9 mouse cellular contexts compared by ENCODE assay signal in the genomic region with DNA sequence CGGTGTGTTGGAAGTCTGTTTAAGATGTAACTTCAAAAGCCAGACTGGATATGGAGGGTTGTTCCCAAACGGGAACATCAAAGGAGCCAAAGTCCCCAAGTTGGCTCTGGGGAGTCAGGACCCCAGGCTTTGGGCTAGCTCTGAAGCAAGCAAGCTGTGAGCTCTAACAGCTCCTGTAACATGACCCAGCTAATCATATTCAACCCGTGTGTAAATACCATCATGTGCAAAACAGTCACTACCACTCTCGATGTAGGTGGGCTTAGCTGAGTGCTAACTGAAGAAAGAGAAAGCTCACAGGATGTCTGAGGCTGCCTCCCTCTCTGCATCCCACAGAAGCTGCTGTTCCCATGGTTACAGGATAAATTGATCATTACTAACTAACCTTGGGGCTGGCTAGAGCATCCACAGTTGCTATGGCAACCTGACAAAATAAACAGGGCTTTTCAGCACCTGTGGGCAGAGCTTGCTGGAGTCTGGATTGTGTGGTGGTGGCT. TPM values are rescaled to one million over a fixed set of nuclear protein-coding genes. Genes with fewer than 3 reads are reported as not detected.
A peak's percentile ranks its signal among the peaks of the same experiment; 100 is the strongest.
DNase-seq lines count a peak whose midpoint lies in the region; ATAC-seq and TF ChIP-seq lines count a peak whose summit lies in the region.
"Had no signal": no experiment of that assay in that cellular context is flagged by ENCODE, and none has a peak within 500 bp of the region (broad histone marks: within the 10 kb centered on the region; RNA-seq: fewer than 3 reads in every experiment).

No protein-coding gene starts in this region.

- H3K9ac ChIP-seq in heart, embryonic 11.5 days (ENCODE audit: low read depth, low read length): no peak overlapping the region
- peak overlapping the region; percentile 55 for H3K9ac ChIP-seq in hindbrain, postnatal 0 days (replicated peaks; ENCODE audit: low read length)
- peak overlapping the region; percentile 92 for H3K9ac ChIP-seq in midbrain, embryonic 13.5 days (replicated peaks)

- H3K36me3 ChIP-seq in heart, embryonic 11.5 days (ENCODE audit: control insufficient read depth, insufficient read depth, low read length): no peaks in the 10 kb centered on the region
- H3K36me3 ChIP-seq in hindbrain, postnatal 0 days (ENCODE audit: insufficient read depth, low read length): no peaks in the 10 kb centered on the region
- 0 out of 2 replicates have a peak, but pooled peaks cover 5% of the 10 kb centered on the region for H3K36me3 ChIP-seq in midbrain, embryonic 13.5 days

- H3K4me1 ChIP-seq in heart, embryonic 11.5 days (ENCODE audit: control insufficient read depth, insufficient read depth, low read length): 0 out of 2 replicates have a peak, but pooled peaks cover 10% of the 10 kb centered on the region
- peaks cover 2% of the 10 kb centered on the region; the same call in 1 of the 2 replicates for H3K4me1 ChIP-seq in cortical plate, adult 2 months (ENCODE audit: control insufficient read depth, insufficient read depth, low read length)
- peaks cover 15% of the 10 kb centered on the region; the same call in 1 of the 2 replicates for H3K4me1 ChIP-seq in hindbrain, postnatal 0 days (ENCODE audit: insufficient read depth, low read length)
- H3K4me1 ChIP-seq in midbrain, embryonic 13.5 days (replicated peaks): peaks cover 62% of the 10 kb centered on the region

- H3K27me3 ChIP-seq in heart, embryonic 11.5 days (ENCODE audit: control insufficient read depth, insufficient read depth, low read length): no peaks in the 10 kb centered on the region
- H3K27me3 ChIP-seq in hindbrain, postnatal 0 days (ENCODE audit: insufficient read depth, low read length): no peaks in the 10 kb centered on the region
- H3K27me3 ChIP-seq in midbrain, embryonic 13.5 days: no peaks in the 10 kb centered on the region

- H3K9me3 ChIP-seq in heart, embryonic 11.5 days (replicated peaks; ENCODE audit: control insufficient read depth, low read length): no peaks in the 10 kb centered on the region
- no peaks in the 10 kb centered on the region for H3K9me3 ChIP-seq in hindbrain, postnatal 0 days (ENCODE audit: low read length)
- H3K9me3 ChIP-seq in midbrain, embryonic 13.5 days: no peaks in the 10 kb centered on the region

- H3K4me3 ChIP-seq in heart, embryonic 11.5 days (ENCODE audit: low read depth, low read length): no peak overlapping the region; the same call in 1 of the 2 replicates
- peak overlapping the region; percentile 80 for H3K4me3 ChIP-seq in cortical plate, adult 2 months (ENCODE audit: insufficient read depth, low read length)
- H3K4me3 ChIP-seq in hindbrain, postnatal 0 days (ENCODE audit: low read length): peak overlapping the region; percentile 73
- peak overlapping the region; percentile 89 for H3K4me3 ChIP-seq in midbrain, embryonic 13.5 days (replicated peaks)

- TF ChIP-seq CTCF in cortical plate, adult 2 months (IDR thresholded peaks at IDR 0.05; ENCODE audit: extremely low read depth, insufficient read depth, low read length): no peak
- no peak for TF ChIP-seq CTCF in hindbrain, postnatal 0 days (IDR thresholded peaks at IDR 0.05; ENCODE audit: low read depth)

- no peak overlapping the region for H3K27ac ChIP-seq in heart, embryonic 11.5 days (ENCODE audit: low read depth, low read length)
- no peak overlapping the region for H3K27ac ChIP-seq in cortical plate, adult 2 months (ENCODE audit: insufficient read depth, low read length)
- 0 out of 2 replicates have a peak overlapping the region, but pooled peaks have one; percentile 36 for H3K27ac ChIP-seq in hindbrain, postnatal 0 days
- H3K27ac ChIP-seq in midbrain, embryonic 13.5 days: peak overlapping the region; percentile 84

- no peak for ATAC-seq in heart, embryonic 11.5 days (replicated peaks; ENCODE audit: insufficient number of reproducible peaks, low FRiP score, low TSS enrichment)
- peak; percentile 22; the same call in 1 of the 2 replicates for ATAC-seq in hindbrain, postnatal 0 days
- ATAC-seq in midbrain, embryonic 13.5 days: peak; percentile 41

- DNase-seq in heart, adult 9 months (ENCODE audit: low spot score in 2 of 2): no peak
- peak; percentile 80 for DNase-seq in hindbrain, postnatal 0 days (ENCODE audit: low spot score)
- no peak for DNase-seq in ovary, adult 18-20 months (ENCODE audit: low spot score)
- DNase-seq in ovary, postnatal 14 days (ENCODE audit: low spot score): no peak
- DNase-seq in spleen, postnatal 36 days (ENCODE audit: low spot score in 2 of 2): no peak

- 10% methylated on average over 4 of the region's 4 CpGs for WGBS in heart, embryonic 11.5 days (ENCODE audit: insufficient replicate concordance)
- 2% methylated on average over 4 of the region's 4 CpGs for WGBS in hindbrain, postnatal 0 days
- WGBS in midbrain, embryonic 13.5 days: under 1% methylated on average over 4 of the region's 4 CpGs

- no peak for TF ChIP-seq POLR2A in cortical plate, adult 2 months (IDR thresholded peaks at IDR 0.05; ENCODE audit: extremely low read depth, insufficient read depth, low read length)

- peak overlapping the region; percentile 93 for H3K4me2 ChIP-seq in heart, embryonic 11.5 days
- H3K4me2 ChIP-seq in hindbrain, postnatal 0 days (ENCODE audit: low read depth, low read length): peak overlapping the region; percentile 79
- peak overlapping the region; percentile 79 for H3K4me2 ChIP-seq in midbrain, embryonic 13.5 days (replicated peaks)

RNA-seq across cellular contexts. Expression of gene D430019H16Rik, which starts 1.5 kb away (rescaled TPM):
- polyA plus RNA-seq in heart, embryonic 11.5 days (2014; fragmentation: Nextera tagmentation; extraction: Ambion mirVana): 0.86 and 1.4 TPM in 2 replicates
- polyA plus RNA-seq in cortical plate, adult 2 months (2012; rRNA removed): 60.9 and 65.5 TPM in 2 replicates
- 140 TPM in 2 replicates for total RNA-seq in hindbrain, postnatal 0 days (2014; rRNA removed)
- polyA plus RNA-seq in hindbrain, postnatal 0 days (2015; fragmentation: Nextera tagmentation; extraction: Ambion mirVana): 8.6 and 8.9 TPM in 2 replicates
- 12.6 and 13.2 TPM in 2 replicates for polyA plus RNA-seq in midbrain, embryonic 13.5 days (2015; fragmentation: Nextera tagmentation; extraction: Ambion mirVana)
- total RNA-seq: neutrophil, adult 5-6 weeks had no signal

Comparison
In these comparisons a context has a peak if more than half of its experiments do, and no peak if none do; other contexts are left out.
1. H3K27ac ChIP-seq: peak in hindbrain, postnatal 0 days (single experiment) and midbrain, embryonic 13.5 days (single experiment); none in heart, embryonic 11.5 days (single experiment) and cortical plate, adult 2 months (single experiment).
2. Peak in every context shown above with its lines, with median percentiles within 50 percentile points of each other: H3K4me2 ChIP-seq.